Mouse (Mus musculus) CH12.LX (cell line): Measurements from ENCODE around the gene Taar7e. TPM values are rescaled to one million over a fixed set of nuclear protein-coding genes. Genes with fewer than 3 reads are reported as not detected.

Experiments used
- DNase-seq: peaks from one replicate; pipeline ENCODE4 v3.0.0-alpha.2; 2013; ENCODE audit errors: extremely low read depth
- H3K27ac ChIP-seq: 2 replicates; pipeline ENCODE4 v1.5.1; 2012; ENCODE audit warnings: low read depth, mild to moderate bottlenecking, control low read depth, moderate library complexity; ENCODE audit not compliant: insufficient read depth
- H3K27me3 ChIP-seq: replicated peaks from 2 replicates; pipeline ENCODE3; 2012; ENCODE audit warnings: inconsistent platforms
- H3K36me3 ChIP-seq, 2 experiments: replicated peaks in 1 of 2; 2 replicates each; pipeline versions ENCODE3 to v1.6.1; 2012; ENCODE audit warnings: inconsistent platforms in 1 of 2, low read length in 1 of 2, mild to moderate bottlenecking in 1 of 2, mixed read lengths in 1 of 2, moderate library complexity in 1 of 2; ENCODE audit not compliant: control insufficient read depth in 1 of 2, insufficient read depth in 1 of 2
- H3K4me1 ChIP-seq, 2 experiments: 2 replicates each; pipeline ENCODE4 v1.6.1; 2012; ENCODE audit warnings: inconsistent platforms in 1 of 2, moderate library complexity in 1 of 2; ENCODE audit not compliant: insufficient read depth in 2 of 2, control insufficient read depth in 1 of 2
- H3K4me2 ChIP-seq: 2 replicates; pipeline ENCODE4 v1.6.1; 2012; ENCODE audit warnings: low read depth, mild to moderate bottlenecking, control low read depth; ENCODE audit not compliant: poor library complexity, insufficient read depth, severe bottlenecking
- H3K4me3 ChIP-seq, 3 experiments: fragments of 150-350 bp in 1 of 3; sonication (generic) in 1 of 3; replicated peaks in 1 of 3; 2 replicates each; pipeline versions ENCODE3 to v1.5.1; 2011 to 2012; ENCODE audit warnings: low read depth in 2 of 3, low read length in 2 of 3, mild to moderate bottlenecking in 2 of 3, moderate library complexity in 2 of 3, control low read depth in 1 of 3, improper control_type of control experiment in 1 of 3, inconsistent platforms in 1 of 3, mixed read lengths in 1 of 3; ENCODE audit not compliant: poor library complexity in 1 of 3
- H3K79me2 ChIP-seq: replicated peaks from 2 replicates; pipeline ENCODE4 v1.6.1; 2012; ENCODE audit warnings: mild to moderate bottlenecking, moderate library complexity; ENCODE audit not compliant: control insufficient read depth, poor library complexity, insufficient read depth, severe bottlenecking; ENCODE audit errors: extremely low read depth
- H3K9ac ChIP-seq: 2 replicates; pipeline ENCODE4 v1.6.1; 2012; ENCODE audit warnings: low read depth, mild to moderate bottlenecking, control low read depth, moderate library complexity; ENCODE audit not compliant: insufficient read depth
- H3K9me3 ChIP-seq: replicated peaks from 2 replicates; pipeline ENCODE3; 2012; ENCODE audit warnings: low read length, inconsistent platforms, mixed read lengths
- CHD1 ChIP-seq: IDR thresholded peaks from 2 replicates; pipeline ENCODE4 v1.6.1; 2012; ENCODE audit warnings: low read depth, low read length, improper control_type of control experiment, inconsistent platforms
- CTCF ChIP-seq, 2 experiments: IDR thresholded peaks in 1 of 2; conservative IDR thresholded peaks in 1 of 2; 2 replicates each; pipeline ENCODE4 v1.5.1; 2011 to 2012; ENCODE audit warnings: low read depth in 2 of 2, low read length in 2 of 2, improper control_type of control experiment in 1 of 2, inconsistent platforms in 1 of 2, mild to moderate bottlenecking in 1 of 2, moderate library complexity in 1 of 2
- EP300 ChIP-seq: IDR thresholded peaks from 2 replicates; pipeline ENCODE4 v1.6.1; 2011; ENCODE audit warnings: low read length, improper control_type of control experiment
- ETS1 ChIP-seq: conservative IDR thresholded peaks from 2 replicates; pipeline ENCODE4 v1.6.1; 2012; ENCODE audit warnings: low read depth, mild to moderate bottlenecking, inconsistent platforms, low read length, improper control_type of control experiment, moderate library complexity
- GABPA ChIP-seq: IDR thresholded peaks from 2 replicates; pipeline ENCODE4 v1.6.1; 2012; ENCODE audit warnings: low read depth, low read length, improper control_type of control experiment, inconsistent platforms; ENCODE audit not compliant: insufficient replicate concordance
- HCFC1 ChIP-seq: IDR thresholded peaks from 2 replicates; pipeline ENCODE4 v1.6.1; 2012; ENCODE audit warnings: low read depth, mild to moderate bottlenecking, inconsistent platforms, low read length, improper control_type of control experiment
- JUND ChIP-seq: conservative IDR thresholded peaks from 2 replicates; pipeline ENCODE4 v1.6.1; 2011; ENCODE audit warnings: low read depth, low read length, improper control_type of control experiment
- MAZ ChIP-seq: IDR thresholded peaks from 2 replicates; pipeline ENCODE4 v1.6.1; 2012; ENCODE audit warnings: low read depth, mild to moderate bottlenecking, inconsistent platforms, low read length, improper control_type of control experiment, moderate library complexity
- MXI1 ChIP-seq: IDR thresholded peaks from 2 replicates; pipeline ENCODE4 v1.6.1; 2011; ENCODE audit warnings: mild to moderate bottlenecking, low read depth, low read length, improper control_type of control experiment
- MYC ChIP-seq: IDR thresholded peaks from 2 replicates; pipeline ENCODE4 v1.6.1; 2011; ENCODE audit warnings: low read depth, mild to moderate bottlenecking, improper control_type of control experiment, low read length
- POLR2A ChIP-seq: IDR thresholded peaks from 2 replicates; pipeline ENCODE4 v1.6.1; 2011; ENCODE audit warnings: low read depth, mild to moderate bottlenecking, improper control_type of control experiment, low read length
- RCOR1 ChIP-seq: conservative IDR thresholded peaks from 2 replicates; pipeline ENCODE4 v1.6.1; 2012; ENCODE audit warnings: low read depth, mild to moderate bottlenecking, inconsistent platforms, low read length, improper control_type of control experiment
- SIN3A ChIP-seq: IDR thresholded peaks from 2 replicates; pipeline ENCODE4 v1.6.1; 2012; ENCODE audit warnings: low read length, improper control_type of control experiment, inconsistent platforms
- SMC3 ChIP-seq: IDR thresholded peaks from 2 replicates; pipeline ENCODE4 v1.6.1; 2011; ENCODE audit warnings: low read depth, low read length, improper control_type of control experiment
- USF2 ChIP-seq: conservative IDR thresholded peaks from 2 replicates; pipeline ENCODE4 v1.6.1; 2011; ENCODE audit warnings: low read depth, low read length, improper control_type of control experiment
- ZKSCAN1 ChIP-seq: IDR thresholded peaks from 2 replicates; pipeline ENCODE4 v1.6.1; 2012; ENCODE audit warnings: low read depth, inconsistent platforms, low read length, improper control_type of control experiment, borderline replicate concordance
- ZMIZ1 ChIP-seq: IDR thresholded peaks from 2 replicates; pipeline ENCODE4 v1.6.1; 2012; ENCODE audit warnings: low read depth, mild to moderate bottlenecking, inconsistent platforms, low read length, improper control_type of control experiment
- ZNF384 ChIP-seq: IDR thresholded peaks from 2 replicates; pipeline ENCODE4 v1.6.1; 2012; ENCODE audit warnings: low read depth, low read length, improper control_type of control experiment, inconsistent platforms
- dilution Hi-C: fragments of 300-500 bp; cut with MboI; formaldehyde crosslinking; loops from 2 replicates; pipeline ENCODE4 v1.14.3; 2020; ENCODE audit warnings: low sequenced_read_pairs; ENCODE audit not compliant: extremely low pct_unique_long_range_greater_than_20kb, extremely low pct_ligation_motif_present
- in situ Hi-C: fragments of 300-500 bp; cut with MboI; formaldehyde crosslinking; loops from 3 replicates; pipeline ENCODE4 v1.14.3; 2019; ENCODE audit warnings: low sequenced_read_pairs, low pct_ligation_motif_present, low pct_unique_long_range_greater_than_20kb, mixed read lengths
- polyA plus RNA-seq: library from polyadenylated mRNA; unstranded; fragments of >175 nt; gene quantifications from 2 replicates; pipeline ENCODE4 v1.2.1, GENCODE M21; 2012; ENCODE audit warnings: low read depth; ENCODE audit not compliant: insufficient read length
- total RNA-seq, 2 experiments: library from RNA; depleted of rRNA; stranded (reverse); fragments of 300-350 nt in 1 of 2; fragments of >200 nt in 1 of 2; gene quantifications; 2 replicates each; pipeline ENCODE4 v1.2.3; 2012 to 2014

The Taar7e gene
- total RNA-seq (2012; rRNA removed) = not detected in 2 replicates
- not detected in 2 replicates for total RNA-seq (2014; rRNA removed)
- not detected in 2 replicates for polyA plus RNA-seq

DNA sequence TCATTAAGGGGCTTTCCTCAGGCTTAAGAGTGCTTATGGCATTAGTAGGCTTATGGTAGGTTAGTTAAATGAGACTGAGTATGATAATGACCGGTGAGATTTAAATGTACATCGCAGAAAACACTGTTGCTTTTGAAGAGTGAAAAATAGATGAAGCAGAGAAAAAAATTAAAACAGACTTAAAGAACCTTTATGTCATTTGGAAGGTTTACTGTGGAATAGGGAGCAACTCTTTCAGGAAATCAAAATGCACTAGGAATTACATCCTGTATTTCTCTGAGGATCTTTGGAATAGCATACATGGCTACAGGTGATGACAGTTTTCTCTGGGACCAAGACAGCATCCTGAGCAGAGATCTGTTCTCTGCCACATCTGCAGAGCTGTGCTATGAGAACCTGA is at the start of gene Taar7e:
TSS of gene Taar7e (plus strand) at position 301 of the 400 bp plus-strand sequence.
- Histone ChIP-seq H3K27me3 (no peaks in the 10 kb centered on the region), H3K79me2 (no peaks in the 10 kb centered on the region), H3K9ac (no peak within 1 kb of the TSS), H3K27ac (no peak within 1 kb of the TSS), H3K4me2 (no peak within 1 kb of the TSS), H3K9me3 (no peaks in the 10 kb centered on the region), H3K36me3 (no peaks in the 10 kb centered on the region), H3K4me3 (no peak within 1 kb of the TSS), H3K4me1 (no peaks in the 10 kb centered on the region)
- no peak for DNase-seq
- in situ Hi-C loops (no loop called here), dilution Hi-C loops (no loop called here)
- no peak for TF ChIP-seq CHD1
- TF ChIP-seq SIN3A = no peak

- Histone ChIP-seq H3K27me3 (no peaks in the 10 kb centered on the region), H3K4me3 (no peak within 1 kb of the TSS), H3K27ac (no peak within 1 kb of the TSS), H3K9ac (no peak within 1 kb of the TSS), H3K4me1 (no peaks in the 10 kb centered on the region), H3K4me2 (no peak within 1 kb of the TSS), H3K79me2 (no peaks in the 10 kb centered on the region), H3K9me3 (no peaks in the 10 kb centered on the region), H3K36me3 (no peaks in the 10 kb centered on the region)
- dilution Hi-C loops = no loop called here
- in situ Hi-C loops = no loop called here
- TF ChIP-seq POLR2A = no peak
- TF ChIP-seq MYC = no peak
- TF ChIP-seq EP300 = no peak
- TF ChIP-seq HCFC1 = no peak
- no peak for TF ChIP-seq ZKSCAN1
- no peak for TF ChIP-seq ZMIZ1
- TF ChIP-seq CTCF (conservative IDR thresholded peaks at IDR 0.05 in 1 of 2, IDR thresholded peaks at IDR 0.05 in 1 of 2; ENCODE audit: low read depth in 2 of 2, low read length in 2 of 2) = no peak
- no peak for TF ChIP-seq RCOR1
- TF ChIP-seq ETS1 = no peak
- no peak for TF ChIP-seq JUND
- TF ChIP-seq MXI1 = no peak
- no peak for TF ChIP-seq MAZ
- no peak for TF ChIP-seq GABPA
- TF ChIP-seq SMC3 = no peak
- no peak for TF ChIP-seq USF2
- no peak for TF ChIP-seq ZNF384
- no peak for DNase-seq
Measured at GRCm38 (mm10) chr10:23993381-23993780, 44.0 kb upstream of the Taar7e start, which contains the start of gene Taar7a. Gene Taar7a, minus strand, starts transcription at chr10:23993481.
